Mouse (Mus musculus): ENCODE measurements around the gene Snorc. TPM values are rescaled to one million over a fixed set of nuclear protein-coding genes. Genes with fewer than 3 reads are reported as not detected.
A peak's percentile ranks its signal among the peaks of the same experiment; 100 is the strongest.
"Not testable (repeated sequence)": the region's sequence is repeated elsewhere in the genome, so short reads cannot be mapped to it uniquely, and the experiment has no call there.

The Snorc gene
- total RNA-seq (2022): not detected

- not testable (repeated sequence) for DNase-seq (ENCODE audit: low spot score in 2 of 2)
Measured at GRCm38 (mm10) chr1:87469971-87470370, at the start of gene Snorc. Gene Snorc, plus strand, starts transcription at chr1:87470271.

- no peak for DNase-seq (ENCODE audit: low spot score in 2 of 2)
Measured at GRCm38 (mm10) chr1:87435125-87435524, 34.9 kb upstream of the Snorc start.

DNA sequence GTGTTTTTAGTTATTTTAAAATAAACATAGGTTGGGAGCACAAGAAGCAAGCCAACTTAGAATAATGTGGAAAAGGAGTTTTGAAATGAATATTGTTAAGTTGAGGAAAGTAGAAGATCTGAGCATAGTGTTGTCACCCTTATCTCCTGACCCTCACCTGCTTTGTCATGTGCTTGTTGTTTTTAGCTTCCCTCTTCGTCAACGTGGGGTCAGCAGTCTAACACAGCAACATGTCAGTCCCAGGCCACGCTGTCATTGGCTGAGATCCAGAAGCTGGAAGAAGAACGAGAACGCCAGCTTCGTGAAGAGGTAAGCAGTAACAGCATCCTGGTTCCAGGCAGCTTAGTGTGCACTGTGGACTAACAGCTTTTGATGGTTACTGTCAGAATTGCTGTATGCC is 33.5 kb upstream of the Snorc start:
- DNase-seq (ENCODE audit: low spot score in 2 of 2): no peak

GRCm38 (mm10) chr1:87447183-87448104 is 22.6 kb upstream of the Snorc start:
- peak in 1 of 2 experiments; percentile 20 for DNase-seq (ENCODE audit: low spot score in 2 of 2)

DNA sequence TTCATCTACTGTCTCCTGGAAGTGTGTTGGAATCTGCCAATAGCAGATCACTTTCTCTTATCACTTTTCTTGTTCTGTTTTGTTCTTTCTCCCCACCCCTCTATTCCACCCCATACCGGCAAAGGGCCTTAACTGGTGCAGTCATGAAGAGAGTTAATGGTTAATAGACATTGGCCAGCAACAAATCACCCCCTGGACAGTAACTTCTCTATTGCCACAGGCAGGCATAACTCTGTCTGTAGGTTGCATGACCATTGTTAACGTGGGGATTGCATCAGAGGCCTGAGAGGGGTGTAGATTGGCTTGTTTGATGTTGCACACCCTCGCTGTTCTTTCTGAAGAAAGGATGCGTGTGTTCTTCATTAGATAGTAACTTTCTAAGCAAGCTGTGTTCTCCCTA is 20.6 kb upstream of the Snorc start:
- DNase-seq (ENCODE audit: low spot score in 2 of 2): no peak

DNA sequence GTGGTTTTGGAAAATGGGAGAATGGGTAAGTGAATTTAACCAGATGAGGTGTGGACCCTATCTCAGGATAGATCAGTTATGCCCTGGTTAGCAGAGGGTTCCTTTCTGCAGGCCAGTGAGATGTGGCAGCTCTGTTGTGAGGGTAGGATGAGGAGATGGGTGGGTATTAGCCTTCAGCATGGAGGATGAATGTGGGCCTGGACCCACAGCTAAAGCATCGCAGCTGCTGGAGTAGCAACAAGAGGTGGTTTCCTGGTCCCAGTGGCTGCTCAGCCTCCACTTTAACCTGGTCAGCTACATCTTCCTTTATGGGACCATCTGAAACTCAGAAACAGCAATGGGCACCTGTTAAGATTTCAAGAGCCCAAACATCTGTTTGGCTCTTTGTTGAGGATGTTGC is 13.6 kb upstream of the Snorc start:
- DNase-seq (ENCODE audit: low spot score in 2 of 2): no peak

DNA sequence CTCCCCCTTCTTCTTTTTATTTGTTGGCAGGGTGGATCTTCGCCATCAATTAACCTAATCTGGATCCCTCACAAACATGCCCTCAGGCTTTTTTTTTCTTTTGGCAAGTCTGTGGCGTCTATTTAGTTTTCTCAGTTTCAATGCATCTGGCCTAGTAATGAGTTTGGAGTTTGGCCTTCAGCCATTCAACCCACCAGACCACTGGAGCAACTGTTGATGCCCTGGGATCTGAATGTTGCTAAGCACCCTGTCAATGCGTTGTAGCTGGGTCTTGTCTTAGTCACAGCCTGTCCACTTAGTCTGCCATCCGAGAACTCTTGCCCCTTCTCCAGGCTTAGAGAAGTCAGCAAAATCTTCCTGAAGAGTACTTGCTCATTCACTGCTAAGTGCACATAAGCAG is 12.0 kb upstream of the Snorc start:
- no peak for DNase-seq (ENCODE audit: low spot score in 2 of 2)

GRCm38 (mm10) chr1:87459856-87460255 is 10.2 kb upstream of the Snorc start:
- DNase-seq (ENCODE audit: low spot score in 2 of 2): not testable (repeated sequence)

GRCm38 (mm10) chr1:87467469-87467868 is 2.6 kb upstream of the Snorc start:
- DNase-seq (ENCODE audit: low spot score in 2 of 2): no peak

DNA sequence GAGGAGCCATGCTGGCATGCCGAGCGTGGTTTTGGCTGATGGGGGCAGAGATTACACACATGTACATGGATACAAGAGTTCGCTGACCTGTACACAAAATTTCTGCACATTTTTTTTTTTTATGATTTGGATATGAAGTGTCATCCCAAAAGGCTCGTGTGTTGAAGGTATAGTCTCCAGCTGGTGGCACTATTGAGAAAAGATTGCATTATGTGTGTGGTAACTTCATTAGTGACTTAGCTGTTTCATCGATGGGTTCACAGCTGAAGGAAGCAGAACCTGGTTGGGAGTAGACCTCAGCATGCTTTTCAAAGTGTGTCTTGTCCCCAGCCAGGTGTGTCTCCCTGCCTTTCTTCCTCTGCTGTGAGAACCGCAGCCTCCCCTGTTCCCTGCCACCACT is 1.8 kb upstream of the Snorc start:
- DNase-seq (ENCODE audit: low spot score in 2 of 2): no peak

DNA sequence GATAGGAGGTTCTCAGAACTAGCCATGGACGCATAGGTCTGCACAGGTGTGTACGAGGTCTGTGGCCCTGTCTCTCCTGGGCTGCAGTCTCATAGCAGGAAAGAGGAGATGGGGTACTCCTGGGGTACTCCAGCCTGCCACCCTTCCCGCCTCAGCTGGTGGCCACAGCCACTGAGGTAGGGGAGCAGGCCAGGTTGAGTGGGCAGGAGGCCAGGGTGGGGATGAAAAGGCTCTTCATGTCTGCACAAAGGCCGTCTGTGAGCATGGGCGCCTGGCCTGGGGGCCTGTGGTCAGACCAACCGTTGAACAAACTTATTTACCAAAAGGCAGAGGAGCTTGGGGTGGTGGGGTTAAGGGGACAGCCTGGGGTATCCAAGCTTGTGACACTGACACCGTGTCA is 1.8 kb downstream of the Snorc start:
- no peak for DNase-seq (ENCODE audit: low spot score in 2 of 2)

DNA sequence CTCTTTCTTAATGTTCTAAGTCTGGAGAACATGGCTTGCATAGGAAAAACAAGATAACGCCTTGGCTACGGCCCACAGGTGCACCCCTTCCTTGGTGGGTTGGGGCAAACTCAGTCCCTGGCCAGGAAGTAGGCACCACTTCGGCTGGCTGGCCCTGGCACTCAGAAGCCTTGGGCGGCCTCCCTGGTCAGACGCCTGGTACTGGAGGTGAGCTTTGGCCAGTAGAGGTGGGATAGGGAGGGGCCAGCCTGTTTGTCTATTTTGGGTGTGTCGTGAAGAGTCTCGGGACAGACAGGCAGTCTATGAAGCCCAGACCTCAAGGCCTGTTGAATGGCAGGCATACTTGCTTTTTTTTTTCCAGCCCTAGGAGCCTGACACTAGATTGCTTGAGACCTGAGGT is 2.5 kb downstream of the Snorc start:
- DNase-seq (ENCODE audit: low spot score in 2 of 2): peak in 1 of 2 experiments; percentile 22

- DNase-seq (ENCODE audit: low spot score in 2 of 2): no peak
Measured at GRCm38 (mm10) chr1:87475076-87475895, 5.2 kb downstream of the Snorc start.

DNA sequence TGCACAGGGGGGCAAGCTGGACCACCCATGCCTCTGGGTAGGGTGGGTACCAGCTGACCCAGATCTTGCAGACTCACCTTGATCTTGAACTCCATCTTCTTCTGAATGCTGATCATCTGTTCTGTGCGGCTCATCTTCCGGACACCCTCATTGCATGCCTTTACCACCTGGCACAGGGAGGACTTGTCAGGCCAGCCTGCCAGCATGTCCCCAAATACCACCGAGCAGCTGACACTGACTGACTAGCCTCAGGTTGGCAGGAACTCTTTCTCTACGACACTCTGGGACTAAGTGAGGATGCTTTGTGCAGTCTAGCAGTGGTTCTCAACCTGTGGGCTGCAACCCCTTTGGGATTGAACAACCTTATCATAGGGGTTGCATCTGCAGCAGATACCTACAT is 12.5 kb downstream of the Snorc start:
- DNase-seq (ENCODE audit: low spot score in 2 of 2): peak in 1 of 2 experiments; percentile 20

DNA sequence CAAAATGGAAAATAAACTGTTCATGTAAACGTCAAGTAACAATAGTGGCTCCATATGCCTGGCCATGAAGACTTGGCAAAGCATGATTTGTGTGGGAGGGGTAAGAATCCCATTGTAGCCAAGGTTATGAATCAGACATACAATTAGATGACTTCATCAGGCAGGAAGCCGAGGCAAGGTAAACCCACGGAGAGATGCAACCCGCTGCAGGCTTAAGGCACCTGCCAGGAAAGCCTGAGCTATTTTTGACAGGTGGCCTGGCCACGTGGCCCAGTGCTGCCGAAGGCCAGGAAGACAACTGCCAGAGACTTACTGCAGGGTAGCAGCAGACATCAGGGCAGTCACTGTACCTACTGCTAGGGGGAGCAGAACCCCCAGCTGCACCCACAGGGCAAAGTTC is 16.3 kb downstream of the Snorc start:
- peak in 1 of 2 experiments; percentile 55 for DNase-seq (ENCODE audit: low spot score in 2 of 2)

DNA sequence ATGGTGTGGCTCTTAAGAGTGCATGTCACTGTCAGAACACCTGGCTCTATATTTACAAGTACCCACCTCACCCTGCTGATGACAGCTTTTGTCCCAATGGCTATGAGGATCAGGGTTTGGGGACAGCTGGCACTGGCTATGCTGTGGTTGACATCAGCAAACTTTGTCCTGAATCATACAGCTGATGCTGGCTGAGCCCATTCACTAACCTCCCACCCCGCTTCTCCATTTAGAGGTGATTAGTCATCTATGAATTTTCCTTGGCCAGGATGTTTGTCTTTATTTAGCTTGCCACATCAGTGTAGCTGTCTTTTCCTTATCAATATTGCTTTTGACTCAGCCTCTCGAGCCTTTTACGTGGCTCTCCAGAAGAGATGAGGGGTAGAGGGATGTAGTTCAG is 22.2 kb downstream of the Snorc start:
- DNase-seq (ENCODE audit: low spot score in 2 of 2): no peak

- DNase-seq (ENCODE audit: low spot score in 2 of 2): no peak
Measured at GRCm38 (mm10) chr1:87493542-87493941, 23.5 kb downstream of the Snorc start.

- no peak for DNase-seq (ENCODE audit: low spot score in 2 of 2)
Measured at GRCm38 (mm10) chr1:87505524-87505923, 35.5 kb downstream of the Snorc start.

GRCm38 (mm10) chr1:87507857-87508256 is 37.8 kb downstream of the Snorc start:
- no peak for DNase-seq (ENCODE audit: low spot score in 2 of 2)

GRCm38 (mm10) chr1:87508591-87509560 is 38.8 kb downstream of the Snorc start:
- DNase-seq (ENCODE audit: low spot score in 2 of 2): no peak

- DNase-seq (ENCODE audit: low spot score in 2 of 2): no peak
Measured at GRCm38 (mm10) chr1:87509561-87510165, 39.6 kb downstream of the Snorc start, which contains the start of gene Neu2. Gene Neu2, plus strand, starts transcription at chr1:87509889.
